Mouse (Mus musculus) lung, embryonic 14.5 days (tissue): Measurements from ENCODE around the gene Hivep2. TPM values are rescaled to one million over a fixed set of nuclear protein-coding genes. Genes with fewer than 3 reads are reported as not detected.

Source experiments
- ATAC-seq: fragments of 200-750 bp; cut with Nextera tagmentation; 2 replicates; pipeline ENCODE4 v1.8.0; 2017; ENCODE audit warnings: mild to moderate bottlenecking, moderate TSS enrichment, moderate library complexity; ENCODE audit not compliant: insufficient read depth
- DNase-seq: peaks from one replicate; pipeline ENCODE4 v3.0.0-alpha.2; 2015
- H3K27ac ChIP-seq: fragments of 300-500 bp; sonication (generic); 2 replicates; pipeline ENCODE4 v1.5.1; 2014; ENCODE audit warnings: low read depth, mild to moderate bottlenecking, moderate library complexity
- H3K27me3 ChIP-seq: fragments of 300-500 bp; sonication (generic); 2 replicates; pipeline ENCODE4 v1.6.1; 2014; ENCODE audit warnings: low read length, control low read depth; ENCODE audit not compliant: insufficient read depth
- H3K36me3 ChIP-seq: fragments of 300-500 bp; sonication (generic); 2 replicates; pipeline ENCODE4 v1.6.1; 2014; ENCODE audit warnings: control low read depth; ENCODE audit not compliant: insufficient read depth
- H3K4me1 ChIP-seq: fragments of 300-500 bp; sonication (generic); 2 replicates; pipeline ENCODE4 v1.6.1; 2014; ENCODE audit warnings: antibody characterized with exemption, control low read depth; ENCODE audit not compliant: insufficient read depth
- H3K4me2 ChIP-seq: fragments of 300-500 bp; sonication (generic); 2 replicates; pipeline ENCODE4 v1.6.1; 2014; ENCODE audit warnings: mild to moderate bottlenecking
- H3K4me3 ChIP-seq: fragments of 300-500 bp; sonication (generic); 2 replicates; pipeline ENCODE4 v1.5.1; 2014; ENCODE audit warnings: low read depth, low read length
- H3K9ac ChIP-seq: fragments of 300-500 bp; sonication (generic); 2 replicates; pipeline ENCODE4 v1.6.1; 2014
- H3K9me3 ChIP-seq: fragments of 300-500 bp; sonication (generic); 2 replicates; pipeline ENCODE4 v1.6.1; 2016; ENCODE audit warnings: low read depth, low read length, control low read depth
- CTCF ChIP-seq: IDR thresholded peaks from 2 replicates; pipeline ENCODE4 v1.5.1; 2016; ENCODE audit warnings: antibody characterized with exemption, low read depth
- WGBS: fragments of 180-500 bp; shearing (Covaris S2); extraction: QIAGEN DNeasy Blood & Tissue Kit; methylation state at CpG from one replicate; pipeline ENCODE4 v1.1.7; 2014; 5-methylcytosine and 5-hydroxymethylcytosine counted together
- polyA plus RNA-seq: library from polyadenylated mRNA; unstranded; fragments of >200 nt; fragmentation: Nextera tagmentation; extraction: Ambion mirVana; gene quantifications from 2 replicates; pipeline ENCODE4 v1.2.1, GENCODE M21; 2014

Hivep2 gene
- polyA plus RNA-seq, 1 experiment from 2014 or later = 5.3 TPM

DNA sequence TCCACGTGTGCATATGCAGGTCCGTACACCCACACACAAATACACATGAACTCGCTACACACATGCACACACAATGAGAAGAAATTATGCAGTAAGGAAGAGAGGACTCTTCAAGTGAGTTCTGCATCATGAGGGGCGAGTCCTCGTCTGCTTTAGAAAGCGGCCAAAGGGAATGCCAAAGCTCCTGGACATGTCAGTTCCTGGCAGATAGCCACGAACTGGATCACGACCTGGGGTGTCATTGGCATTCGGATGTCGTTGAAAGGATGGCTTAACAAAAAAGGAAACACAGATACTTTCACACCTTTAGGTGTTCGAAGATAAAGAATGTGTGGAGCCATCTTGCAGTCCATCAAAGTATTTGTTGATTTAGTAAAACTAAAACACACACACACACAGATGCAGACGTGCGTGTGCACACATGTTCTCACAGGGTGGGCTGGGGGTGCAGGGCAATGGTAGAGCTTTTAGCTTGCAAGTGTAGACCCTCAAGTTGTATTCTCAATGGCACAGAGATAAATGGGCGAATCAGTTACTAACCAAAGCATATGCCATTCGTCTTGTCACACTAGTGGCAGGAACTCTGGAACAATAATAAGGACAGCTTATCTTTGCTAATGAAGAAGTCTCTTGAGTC is 99.0 kb downstream of the Hivep2 start:
- H3K27me3 ChIP-seq = no peaks in the 10 kb centered on the region

GRCm38 (mm10) chr10:14067802-14068201 is 101.9 kb downstream of the Hivep2 start:
- DNase-seq (no peak), ATAC-seq (no peak)
- WGBS = 76% methylated on average over 4 of the region's 4 CpGs
- Histone ChIP-seq H3K4me2 (no peak overlapping the region), H3K27ac (no peak overlapping the region), H3K9me3 (no peaks in the 10 kb centered on the region), H3K36me3 (no peaks in the 10 kb centered on the region), H3K4me3 (no peak overlapping the region), H3K27me3 (no peaks in the 10 kb centered on the region), H3K9ac (no peak overlapping the region), H3K4me1 (no peaks in the 10 kb centered on the region)
- TF ChIP-seq CTCF = no peak

More for the DNA sequence above, 99.0 kb downstream of the Hivep2 start:
- Histone ChIP-seq H3K9ac (no peak overlapping the region), H3K36me3 (no peaks in the 10 kb centered on the region), H3K27ac (no peak overlapping the region), H3K4me3 (no peak overlapping the region), H3K4me2 (no peak overlapping the region), H3K9me3 (no peaks in the 10 kb centered on the region), H3K4me1 (no peaks in the 10 kb centered on the region)
- TF ChIP-seq CTCF = no peak
- ATAC-seq (no peak), DNase-seq (no peak)
- 48% methylated on average over 15 of the region's 15 CpGs for WGBS

GRCm38 (mm10) chr10:14070498-14071079 is 104.7 kb downstream of the Hivep2 start:
- Histone ChIP-seq H3K4me1 (no peaks in the 10 kb centered on the region), H3K27me3 (no peaks in the 10 kb centered on the region), H3K4me2 (no peak overlapping the region), H3K9me3 (no peaks in the 10 kb centered on the region), H3K27ac (no peak overlapping the region), H3K9ac (no peak overlapping the region), H3K36me3 (no peaks in the 10 kb centered on the region), H3K4me3 (no peak overlapping the region)
- DNase-seq = no peak
- ATAC-seq = no peak
- 65% methylated on average over 5 of the region's 5 CpGs for WGBS
- no peak for TF ChIP-seq CTCF

DNA sequence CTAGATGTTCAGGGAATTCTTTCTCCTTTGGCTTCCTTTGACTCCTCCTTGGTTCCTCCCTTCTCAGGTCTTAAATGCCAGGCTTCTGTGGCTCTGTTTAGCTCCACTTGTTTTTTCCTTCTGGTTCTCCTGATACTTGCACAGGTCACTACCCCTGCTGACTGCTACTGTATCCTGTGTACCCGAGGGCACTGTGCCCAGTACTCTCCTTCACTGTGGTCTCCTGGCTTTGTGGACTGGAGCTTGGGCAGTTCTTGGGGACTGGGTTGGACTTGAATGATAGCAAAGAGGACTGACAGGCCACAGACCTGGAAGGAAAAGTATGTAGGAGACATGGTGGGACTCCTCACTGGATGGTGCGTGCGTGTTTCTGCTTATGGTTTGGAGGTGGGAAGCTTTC is 106.6 kb downstream of the Hivep2 start:
- Histone ChIP-seq H3K4me2 (no peak overlapping the region), H3K27me3 (no peaks in the 10 kb centered on the region), H3K4me1 (no peaks in the 10 kb centered on the region), H3K27ac (no peak overlapping the region), H3K36me3 (no peaks in the 10 kb centered on the region), H3K9ac (no peak overlapping the region), H3K4me3 (no peak overlapping the region), H3K9me3 (no peaks in the 10 kb centered on the region)
- 82% methylated on average over 3 of the region's 3 CpGs for WGBS
- TF ChIP-seq CTCF = no peak
- no peak for ATAC-seq
- DNase-seq = no peak

DNA sequence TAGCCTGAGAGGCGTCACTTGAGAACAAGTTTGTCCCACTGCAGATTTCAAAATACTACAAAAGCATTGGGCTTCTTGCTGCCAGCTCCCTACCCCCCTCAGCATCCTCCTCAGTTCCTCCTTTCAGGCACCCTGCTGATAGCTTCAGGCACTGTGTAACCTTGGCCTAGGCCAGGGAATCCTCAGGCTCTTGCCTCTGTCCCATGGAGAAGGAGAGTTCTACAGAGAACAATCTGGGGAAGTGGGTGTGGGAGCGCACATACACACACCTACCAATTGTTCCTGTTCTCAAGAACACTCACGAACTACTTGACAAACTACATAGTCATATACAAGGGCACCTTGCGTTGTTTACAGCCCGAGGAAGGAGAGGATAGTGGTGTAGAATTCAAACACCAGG is 109.9 kb downstream of the Hivep2 start:
- Histone ChIP-seq H3K9ac (no peak overlapping the region), H3K9me3 (no peaks in the 10 kb centered on the region), H3K4me1 (peaks cover 4% of the 10 kb centered on the region; the same call in 1 of the 2 replicates), H3K36me3 (no peaks in the 10 kb centered on the region), H3K4me3 (no peak overlapping the region), H3K27ac (no peak overlapping the region), H3K4me2 (no peak overlapping the region), H3K27me3 (no peaks in the 10 kb centered on the region)
- DNase-seq (no peak), ATAC-seq (no peak)
- 79% methylated on average over 5 of the region's 5 CpGs for WGBS
- TF ChIP-seq CTCF = no peak

GRCm38 (mm10) chr10:14076880-14077279 is 111.0 kb downstream of the Hivep2 start:
- Histone ChIP-seq H3K27me3 (no peaks in the 10 kb centered on the region), H3K36me3 (no peaks in the 10 kb centered on the region), H3K4me1 (peaks cover 4% of the 10 kb centered on the region; the same call in 1 of the 2 replicates), H3K9ac (no peak overlapping the region), H3K4me2 (no peak overlapping the region), H3K9me3 (no peaks in the 10 kb centered on the region), H3K27ac (no peak overlapping the region), H3K4me3 (no peak overlapping the region)
- TF ChIP-seq CTCF = no peak
- no peak for DNase-seq
- 77% methylated on average over 9 of the region's 9 CpGs for WGBS
- ATAC-seq = no peak

DNA sequence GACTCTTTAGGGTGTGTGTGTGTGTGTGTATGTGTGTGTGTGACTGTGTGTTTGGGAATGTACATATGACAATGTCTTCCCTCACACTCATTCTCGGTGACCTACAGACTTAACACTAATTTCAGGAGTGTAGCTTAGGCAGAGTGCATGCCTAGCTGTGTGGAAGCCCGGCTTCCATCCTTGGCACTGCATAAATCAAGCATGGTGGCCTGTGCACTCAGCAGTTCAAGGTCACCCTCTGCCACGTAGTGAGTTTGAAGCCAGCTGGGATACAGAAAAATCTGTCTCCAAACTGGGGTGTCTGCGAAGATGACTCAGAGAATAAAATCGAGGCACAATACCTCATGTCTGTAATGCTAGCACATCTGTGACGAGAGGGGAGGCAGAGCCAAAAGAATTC is 115.0 kb downstream of the Hivep2 start:
- no peak overlapping the region for H3K4me3 ChIP-seq
- ATAC-seq (peak; percentile 70; the same call in 1 of the 2 replicates), DNase-seq (peak; percentile 60)
- no peak overlapping the region for H3K9ac ChIP-seq
- H3K27me3 ChIP-seq = no peaks in the 10 kb centered on the region
- peaks cover 4% of the 10 kb centered on the region; the same call in 1 of the 2 replicates for H3K4me1 ChIP-seq
- no peaks in the 10 kb centered on the region for H3K9me3 ChIP-seq
- no peaks in the 10 kb centered on the region for H3K36me3 ChIP-seq
- TF ChIP-seq CTCF = no peak
- no peak overlapping the region for H3K27ac ChIP-seq
- WGBS = 43% methylated on average over 6 of the region's 6 CpGs
- no peak overlapping the region for H3K4me2 ChIP-seq
